Mouse (Mus musculus) small intestine, adult 2 months (tissue): ENCODE data around the gene Nod2.

Experiments used
- CTCF ChIP-seq: fragments of 200-500 bp; IDR thresholded peaks from 2 replicates; pipeline ENCODE4 v1.5.1; 2012; ENCODE audit warnings: low read depth, mild to moderate bottlenecking, control low read depth, inconsistent platforms, low read length, moderate library complexity, mixed read lengths; ENCODE audit not compliant: insufficient replicate concordance, insufficient read length; ENCODE audit errors: extremely low read depth
- POLR2A ChIP-seq: fragments of 200-500 bp; IDR thresholded peaks from 2 replicates; pipeline ENCODE4 v1.6.1; 2012; ENCODE audit warnings: low read depth, mild to moderate bottlenecking, control low read depth, inconsistent platforms, low read length, moderate library complexity

GRCm38 (mm10) chr8:88648322-88648721 is 1.2 kb downstream of the Nod2 start:
- no peak for TF ChIP-seq CTCF
- TF ChIP-seq POLR2A: no peak
